Mouse (Mus musculus): ENCODE measurements at regions not wholly inside any gene's neighbourhood (a gene's known extent, or its start where the extent isn't known, plus 50 kb on each side); places are given as distances from the start of the nearest gene placed in this dataset.

DNA sequence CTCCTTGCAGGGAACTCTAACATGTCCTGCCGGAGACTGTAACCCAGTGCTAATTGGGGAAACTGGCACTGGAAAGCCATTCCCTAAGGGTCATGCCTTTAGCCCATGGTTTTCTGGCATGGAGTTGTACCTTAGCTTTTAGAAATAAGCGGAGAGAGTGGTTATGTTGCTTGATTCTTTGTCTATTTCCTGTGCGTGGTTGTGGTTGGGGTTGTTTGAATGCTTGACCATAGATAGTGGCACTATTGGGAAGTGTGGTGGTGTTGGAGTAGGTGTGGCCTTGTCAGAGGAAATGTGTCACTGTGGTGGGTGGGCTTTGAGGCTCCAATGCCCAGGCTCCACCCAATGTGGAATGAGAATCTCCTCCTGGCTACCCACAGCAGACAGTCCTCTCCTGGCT is 289.2 kb upstream of the Chd6 start:
- TF ChIP-seq POLR2A (IDR thresholded peaks at IDR 0.05; ENCODE audit: low read depth, low read length) = no peak
- TF ChIP-seq CTCF (IDR thresholded peaks at IDR 0.05; ENCODE audit: extremely low read depth, insufficient read length, insufficient replicate concordance, low read depth, low read length) = no peak

Measured in small intestine, adult 2 months (tissue).